ENCODE assay signal across 9 mouse cellular contexts in the genomic region with DNA sequence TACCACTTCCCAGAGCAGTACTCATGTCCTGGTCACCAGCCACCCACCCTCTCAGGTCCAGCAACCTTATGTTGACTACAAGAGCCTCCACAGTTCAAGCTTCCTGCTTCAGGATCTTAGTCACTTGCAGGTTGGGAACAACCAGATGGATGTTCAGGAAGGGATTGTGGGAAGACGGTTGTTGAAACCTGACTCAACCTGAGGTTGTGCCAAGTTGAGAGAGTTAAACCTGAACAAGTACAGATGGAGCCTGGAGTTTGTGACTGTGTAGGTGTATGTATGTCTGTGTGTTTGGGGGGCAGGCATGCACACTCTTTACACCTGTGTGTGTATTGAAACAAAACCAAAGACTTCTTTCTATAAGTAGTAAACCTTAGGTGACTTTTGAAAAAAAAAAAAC.
"Had no signal": no experiment of that assay in that cellular context is flagged by ENCODE, and none has a peak within 500 bp of the region (broad histone marks: within the 10 kb centered on the region; RNA-seq: fewer than 3 reads in every experiment).

No protein-coding gene starts in this region.

- DNase-seq: kidney, adult 8-10 months; kidney, postnatal 25 days; liver; liver, embryonic 13.5 days; liver, postnatal 0 days; lung, postnatal 14 days; thymus, postnatal 4 days had no signal

- ATAC-seq: intestine, postnatal 0 days; liver, postnatal 0 days; midbrain, embryonic 15.5 days had no signal
